Mouse (Mus musculus) mouse trophoblast stem cell (cell line): ENCODE results near the gene Pak2.

Experiments
- in situ Hi-C, 2 experiments: fragments of 300-500 bp; cut with MseI, MboI; formaldehyde crosslinking; loops; 2 replicates in 1 of 2; 3 replicates in 1 of 2; pipeline ENCODE4 v1.15.1; 2025

The Pak2 gene

GRCm38 (mm10) chr16:32078991-32079511, at the start of gene Pak2:
Gene Pak2, minus strand, starts transcription at chr16:32079342.
- in situ Hi-C loops = no loop called here

- in situ Hi-C loops = no loop called here
These were observed 47.9 kb upstream of the Pak2 start for GRCm38 (mm10) chr16:32127046-32127445.

- in situ Hi-C loops = no loop called here
These were observed 46.2 kb upstream of the Pak2 start for GRCm38 (mm10) chr16:32125364-32125763.

GRCm38 (mm10) chr16:32124444-32125335, 45.5 kb upstream of the Pak2 start:
- in situ Hi-C loops = no loop called here

- in situ Hi-C loops = no loop called here
These were observed 44.9 kb upstream of the Pak2 start for GRCm38 (mm10) chr16:32124020-32124419.

GRCm38 (mm10) chr16:32120454-32120853, 41.3 kb upstream of the Pak2 start:
- in situ Hi-C loops = no loop called here

GRCm38 (mm10) chr16:32116186-32116585, 37.0 kb upstream of the Pak2 start:
- in situ Hi-C loops = no loop called here

GRCm38 (mm10) chr16:32115781-32116180, 36.6 kb upstream of the Pak2 start:
- in situ Hi-C loops = no loop called here

- in situ Hi-C loops = loop anchor here in 1 of 2 experiments (5.0 kb wide), 1 partner anchor 87 kb away; no protein-coding TSS in a partner anchor
These were observed 36.0 kb upstream of the Pak2 start for GRCm38 (mm10) chr16:32114968-32115695.

GRCm38 (mm10) chr16:32114406-32114805, 35.3 kb upstream of the Pak2 start:
- in situ Hi-C loops = loop anchor here in 1 of 2 experiments (5.0 kb wide), 1 partner anchor 88 kb away; no protein-coding TSS in a partner anchor

- in situ Hi-C loops = loop anchor here in 1 of 2 experiments (5.0 kb wide), 1 partner anchor 89 kb away; no protein-coding TSS in a partner anchor
These were observed 34.5 kb upstream of the Pak2 start for GRCm38 (mm10) chr16:32113541-32114218.

- in situ Hi-C loops = loop anchor here in 1 of 2 experiments (5.0 kb wide), 1 partner anchor 91 kb away; no protein-coding TSS in a partner anchor
These were observed 32.0 kb upstream of the Pak2 start for GRCm38 (mm10) chr16:32110951-32111699.

- in situ Hi-C loops = no loop called here
These were observed 29.4 kb upstream of the Pak2 start for GRCm38 (mm10) chr16:32108578-32108977.

GRCm38 (mm10) chr16:32108170-32108569, 29.0 kb upstream of the Pak2 start:
- in situ Hi-C loops = no loop called here

GRCm38 (mm10) chr16:32107342-32108045, 28.4 kb upstream of the Pak2 start:
- in situ Hi-C loops = no loop called here

GRCm38 (mm10) chr16:32105698-32106097, 26.6 kb upstream of the Pak2 start:
- in situ Hi-C loops = no loop called here

- in situ Hi-C loops = no loop called here
These were observed 23.2 kb upstream of the Pak2 start for GRCm38 (mm10) chr16:32102295-32102694.

GRCm38 (mm10) chr16:32099638-32100150, 20.6 kb upstream of the Pak2 start, which contains the start of the genes Pigx and Cep19:
Gene Pigx, minus strand, starts transcription at chr16:32099740.
Gene Cep19, plus strand, starts transcription at chr16:32099800.
- in situ Hi-C loops = no loop called here

GRCm38 (mm10) chr16:32098897-32099637, 19.9 kb upstream of the Pak2 start:
- in situ Hi-C loops = no loop called here
